Mouse (Mus musculus): Measurements from ENCODE around the gene Olfr1441. TPM values are rescaled to one million over a fixed set of nuclear protein-coding genes. Genes with fewer than 3 reads are reported as not detected.

Gene Olfr1441
- not detected in 2 replicates for polyA plus RNA-seq (2014; fragmentation: Nextera tagmentation; extraction: Ambion mirVana)

- no peaks in the 10 kb centered on the region for H3K9me3 ChIP-seq (replicated peaks; ENCODE audit: control insufficient read depth, low read length)
- no peak within 1 kb of the TSS for H3K4me2 ChIP-seq (ENCODE audit: low read length)
- no peak within 1 kb of the TSS for H3K4me3 ChIP-seq (ENCODE audit: low read depth, low read length)
- no peak within 1 kb of the TSS for H3K9ac ChIP-seq (ENCODE audit: low read length)
- no peak within 1 kb of the TSS for H3K27ac ChIP-seq (ENCODE audit: low read depth, low read length)
- H3K27me3 ChIP-seq (replicated peaks; ENCODE audit: control insufficient read depth, insufficient read depth, low read length): no peaks in the 10 kb centered on the region
- no peaks in the 10 kb centered on the region for H3K4me1 ChIP-seq (ENCODE audit: control insufficient read depth, insufficient read depth, low read length)
- ATAC-seq (no peak), DNase-seq (ENCODE audit: low spot score) (no peak)
- no peaks in the 10 kb centered on the region for H3K36me3 ChIP-seq (ENCODE audit: control insufficient read depth, insufficient read depth, low read length)
These were observed at the start of gene Olfr1441 for GRCm38 (mm10) chr19:12417361-12417760. Olfr1441 (plus strand) TSS chr19:12417433.

- H3K9me3 ChIP-seq (replicated peaks; ENCODE audit: control insufficient read depth, low read length): no peaks in the 10 kb centered on the region
- DNase-seq (ENCODE audit: low spot score) (no peak), ATAC-seq (no peak)
- H3K4me2 ChIP-seq (ENCODE audit: low read length): no peak overlapping the region
- no peaks in the 10 kb centered on the region for H3K27me3 ChIP-seq (replicated peaks; ENCODE audit: control insufficient read depth, insufficient read depth, low read length)
- no peak overlapping the region for H3K27ac ChIP-seq (ENCODE audit: low read depth, low read length)
- no peaks in the 10 kb centered on the region for H3K4me1 ChIP-seq (ENCODE audit: control insufficient read depth, insufficient read depth, low read length)
- H3K9ac ChIP-seq (ENCODE audit: low read length): no peak overlapping the region
- no peak overlapping the region for H3K4me3 ChIP-seq (ENCODE audit: low read depth, low read length)
- H3K36me3 ChIP-seq (ENCODE audit: control insufficient read depth, insufficient read depth, low read length): no peaks in the 10 kb centered on the region
- WGBS: 82% methylated on average over 3 of the region's 3 CpGs
These were observed 44.2 kb upstream of the Olfr1441 start for GRCm38 (mm10) chr19:12373004-12373403.

GRCm38 (mm10) chr19:12374465-12375025 lies 42.7 kb upstream of the Olfr1441 start:
- no peaks in the 10 kb centered on the region for H3K27me3 ChIP-seq (replicated peaks; ENCODE audit: control insufficient read depth, insufficient read depth, low read length)
- H3K4me2 ChIP-seq (ENCODE audit: low read length): no peak overlapping the region
- 56% methylated on average over 2 of the region's 2 CpGs for WGBS
- no peaks in the 10 kb centered on the region for H3K36me3 ChIP-seq (ENCODE audit: control insufficient read depth, insufficient read depth, low read length)
- H3K9me3 ChIP-seq (replicated peaks; ENCODE audit: control insufficient read depth, low read length): no peaks in the 10 kb centered on the region
- H3K27ac ChIP-seq (ENCODE audit: low read depth, low read length): no peak overlapping the region
- no peaks in the 10 kb centered on the region for H3K4me1 ChIP-seq (ENCODE audit: control insufficient read depth, insufficient read depth, low read length)
- H3K9ac ChIP-seq (ENCODE audit: low read length): no peak overlapping the region
- no peak overlapping the region for H3K4me3 ChIP-seq (ENCODE audit: low read depth, low read length)
- ATAC-seq: no peak
- peak; percentile 16 for DNase-seq (ENCODE audit: low spot score)

- no peaks in the 10 kb centered on the region for H3K4me1 ChIP-seq (ENCODE audit: control insufficient read depth, insufficient read depth, low read length)
- 85% methylated on average over 2 of the region's 2 CpGs for WGBS
- no peak within 1 kb of the TSS for H3K9ac ChIP-seq (ENCODE audit: low read length)
- no peak within 1 kb of the TSS for H3K27ac ChIP-seq (ENCODE audit: low read depth, low read length)
- DNase-seq (ENCODE audit: low spot score) (no peak), ATAC-seq (no peak)
- no peaks in the 10 kb centered on the region for H3K36me3 ChIP-seq (ENCODE audit: control insufficient read depth, insufficient read depth, low read length)
- no peaks in the 10 kb centered on the region for H3K27me3 ChIP-seq (replicated peaks; ENCODE audit: control insufficient read depth, insufficient read depth, low read length)
- no peaks in the 10 kb centered on the region for H3K9me3 ChIP-seq (replicated peaks; ENCODE audit: control insufficient read depth, low read length)
- H3K4me2 ChIP-seq (ENCODE audit: low read length): no peak within 1 kb of the TSS
- H3K4me3 ChIP-seq (ENCODE audit: low read depth, low read length): no peak within 1 kb of the TSS
These were observed 30.3 kb upstream of the Olfr1441 start, which contains the start of gene Olfr1440 for GRCm38 (mm10) chr19:12386979-12387378. Olfr1440 (plus strand) TSS chr19:12387279.

GRCm38 (mm10) chr19:12413737-12414136 lies 3.5 kb upstream of the Olfr1441 start:
- ATAC-seq: no peak
- no peaks in the 10 kb centered on the region for H3K4me1 ChIP-seq (ENCODE audit: control insufficient read depth, insufficient read depth, low read length)
- no peak for DNase-seq (ENCODE audit: low spot score)
- no peak overlapping the region for H3K9ac ChIP-seq (ENCODE audit: low read length)
- no peak overlapping the region for H3K27ac ChIP-seq (ENCODE audit: low read depth, low read length)
- no peaks in the 10 kb centered on the region for H3K9me3 ChIP-seq (replicated peaks; ENCODE audit: control insufficient read depth, low read length)
- no peaks in the 10 kb centered on the region for H3K27me3 ChIP-seq (replicated peaks; ENCODE audit: control insufficient read depth, insufficient read depth, low read length)
- H3K4me3 ChIP-seq (ENCODE audit: low read depth, low read length): no peak overlapping the region
- H3K36me3 ChIP-seq (ENCODE audit: control insufficient read depth, insufficient read depth, low read length): no peaks in the 10 kb centered on the region
- H3K4me2 ChIP-seq (ENCODE audit: low read length): no peak overlapping the region

- no peak overlapping the region for H3K4me2 ChIP-seq (ENCODE audit: low read length)
- ATAC-seq (no peak), DNase-seq (ENCODE audit: low spot score) (no peak)
- H3K27ac ChIP-seq (ENCODE audit: low read depth, low read length): no peak overlapping the region
- H3K9ac ChIP-seq (ENCODE audit: low read length): no peak overlapping the region
- H3K36me3 ChIP-seq (ENCODE audit: control insufficient read depth, insufficient read depth, low read length): no peaks in the 10 kb centered on the region
- H3K4me1 ChIP-seq (ENCODE audit: control insufficient read depth, insufficient read depth, low read length): no peaks in the 10 kb centered on the region
- WGBS: 92% methylated on average over 3 of the region's 3 CpGs
- H3K27me3 ChIP-seq (replicated peaks; ENCODE audit: control insufficient read depth, insufficient read depth, low read length): no peaks in the 10 kb centered on the region
- no peaks in the 10 kb centered on the region for H3K9me3 ChIP-seq (replicated peaks; ENCODE audit: control insufficient read depth, low read length)
- H3K4me3 ChIP-seq (ENCODE audit: low read depth, low read length): no peak overlapping the region
These were observed 1.1 kb downstream of the Olfr1441 start for GRCm38 (mm10) chr19:12418312-12418711.

GRCm38 (mm10) chr19:12420555-12420954 lies 3.3 kb downstream of the Olfr1441 start:
- Histone ChIP-seq H3K36me3 (ENCODE audit: control insufficient read depth, insufficient read depth, low read length) (no peaks in the 10 kb centered on the region), H3K9ac (ENCODE audit: low read length) (no peak overlapping the region), H3K4me3 (ENCODE audit: low read depth, low read length) (no peak overlapping the region), H3K27ac (ENCODE audit: low read depth, low read length) (no peak overlapping the region), H3K4me1 (ENCODE audit: control insufficient read depth, insufficient read depth, low read length) (no peaks in the 10 kb centered on the region), H3K9me3 (replicated peaks; ENCODE audit: control insufficient read depth, low read length) (no peaks in the 10 kb centered on the region), H3K27me3 (replicated peaks; ENCODE audit: control insufficient read depth, insufficient read depth, low read length) (no peaks in the 10 kb centered on the region), H3K4me2 (ENCODE audit: low read length) (no peak overlapping the region)
- 82% methylated on average over 6 of the region's 6 CpGs for WGBS
- ATAC-seq (no peak), DNase-seq (ENCODE audit: low spot score) (no peak)

- Histone ChIP-seq H3K4me1 (ENCODE audit: control insufficient read depth, insufficient read depth, low read length) (no peaks in the 10 kb centered on the region), H3K27me3 (replicated peaks; ENCODE audit: control insufficient read depth, insufficient read depth, low read length) (no peaks in the 10 kb centered on the region), H3K27ac (ENCODE audit: low read depth, low read length) (no peak overlapping the region), H3K4me2 (ENCODE audit: low read length) (no peak overlapping the region), H3K4me3 (ENCODE audit: low read depth, low read length) (no peak overlapping the region), H3K9ac (ENCODE audit: low read length) (no peak overlapping the region), H3K9me3 (replicated peaks; ENCODE audit: control insufficient read depth, low read length) (no peaks in the 10 kb centered on the region), H3K36me3 (ENCODE audit: control insufficient read depth, insufficient read depth, low read length) (no peaks in the 10 kb centered on the region)
- no peak for ATAC-seq
- WGBS: 67% methylated on average over 1 of the region's 1 CpGs
- no peak for DNase-seq (ENCODE audit: low spot score)
These were observed 4.4 kb downstream of the Olfr1441 start for GRCm38 (mm10) chr19:12421680-12422079.

- Histone ChIP-seq H3K27ac (ENCODE audit: low read depth, low read length) (no peak overlapping the region), H3K4me3 (ENCODE audit: low read depth, low read length) (no peak overlapping the region), H3K4me2 (ENCODE audit: low read length) (no peak overlapping the region), H3K27me3 (replicated peaks; ENCODE audit: control insufficient read depth, insufficient read depth, low read length) (no peaks in the 10 kb centered on the region), H3K9ac (ENCODE audit: low read length) (no peak overlapping the region), H3K9me3 (replicated peaks; ENCODE audit: control insufficient read depth, low read length) (no peaks in the 10 kb centered on the region), H3K36me3 (ENCODE audit: control insufficient read depth, insufficient read depth, low read length) (no peaks in the 10 kb centered on the region), H3K4me1 (ENCODE audit: control insufficient read depth, insufficient read depth, low read length) (no peaks in the 10 kb centered on the region)
- WGBS: 95% methylated on average over 5 of the region's 5 CpGs
- ATAC-seq (no peak), DNase-seq (ENCODE audit: low spot score) (no peak)
These were observed 9.9 kb downstream of the Olfr1441 start for GRCm38 (mm10) chr19:12427101-12427500.

Measured in forebrain, embryonic 14.5 days (tissue).